Mouse (Mus musculus): Measurements from ENCODE around the gene Zfp541.

DNA sequence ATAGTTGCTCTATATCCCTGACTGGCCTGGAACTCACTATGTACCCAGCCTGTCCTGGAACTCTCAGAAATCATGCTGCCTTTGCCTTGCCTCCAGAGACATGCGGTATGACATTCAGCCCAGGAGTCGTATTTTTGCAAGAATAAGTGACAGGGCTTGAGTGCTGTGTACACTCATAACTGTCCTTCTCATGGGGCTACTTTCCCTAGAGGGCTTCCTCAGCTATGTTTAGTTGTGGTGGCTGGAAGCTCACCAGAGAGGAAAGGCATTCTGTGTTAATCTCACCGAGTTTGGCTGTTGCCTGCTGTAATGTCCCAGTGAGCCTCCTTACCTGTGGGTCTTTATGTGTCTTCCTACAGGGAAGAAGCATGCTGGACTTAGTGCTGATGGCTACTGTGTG lies 33.0 kb downstream of the Zfp541 start:
- TF ChIP-seq CEBPB (IDR thresholded peaks at IDR 0.05; ENCODE audit: low read depth) (no peak), MAX (IDR thresholded peaks at IDR 0.05) (no peak), MYOG (IDR thresholded peaks at IDR 0.05; ENCODE audit: control insufficient read depth, extremely low read depth, insufficient read length) (no peak), USF1 (IDR thresholded peaks at IDR 0.05; ENCODE audit: low read depth) (no peak), CTCF (IDR thresholded peaks at IDR 0.05; ENCODE audit: control insufficient read depth, insufficient read depth, insufficient read length) (no peak), FOSL1 (IDR thresholded peaks at IDR 0.05; ENCODE audit: insufficient read depth, low read length, poor library complexity, severe bottlenecking) (no peak), MYOD1 (IDR thresholded peaks at IDR 0.05; ENCODE audit: control insufficient read depth, insufficient read length, low read depth) (no peak)

Measured in C2C12 (cell line).